Mouse (Mus musculus) embryonic facial prominence, embryonic 13.5 days (tissue): Measurements from ENCODE around the gene Nubp1. TPM values are rescaled to one million over a fixed set of nuclear protein-coding genes. Genes with fewer than 3 reads are reported as not detected.

Experiments used
- ATAC-seq: fragments of 200-750 bp; cut with Nextera tagmentation; 2 replicates; pipeline ENCODE4 v1.8.0; 2017; ENCODE audit warnings: low read depth; ENCODE audit not compliant: insufficient number of reproducible peaks, insufficient read depth, low FRiP score, low TSS enrichment
- H3K27ac ChIP-seq: fragments of 300-500 bp; sonication (generic); 2 replicates; pipeline ENCODE4 v1.5.1; 2015; ENCODE audit warnings: moderate library complexity, mild to moderate bottlenecking, inconsistent platforms
- H3K27me3 ChIP-seq: fragments of 300-500 bp; sonication (generic); 2 replicates; pipeline ENCODE4 v1.6.1; 2015; ENCODE audit warnings: mild to moderate bottlenecking, inconsistent platforms
- H3K36me3 ChIP-seq: fragments of 300-500 bp; sonication (generic); 2 replicates; pipeline ENCODE4 v1.6.1; 2015; ENCODE audit warnings: mild to moderate bottlenecking, inconsistent platforms
- H3K4me1 ChIP-seq: fragments of 300-500 bp; sonication (generic); 2 replicates; pipeline ENCODE4 v1.6.1; 2015; ENCODE audit warnings: inconsistent platforms
- H3K4me2 ChIP-seq: fragments of 300-500 bp; sonication (generic); 2 replicates; pipeline ENCODE4 v1.6.1; 2015; ENCODE audit warnings: moderate library complexity, mild to moderate bottlenecking, inconsistent platforms
- H3K4me3 ChIP-seq: fragments of 300-500 bp; sonication (generic); 2 replicates; pipeline ENCODE4 v1.5.1; 2015; ENCODE audit warnings: mild to moderate bottlenecking, inconsistent platforms
- H3K9ac ChIP-seq: fragments of 300-500 bp; sonication (generic); 2 replicates; pipeline ENCODE4 v1.6.1; 2015; ENCODE audit warnings: mild to moderate bottlenecking, inconsistent platforms
- H3K9me3 ChIP-seq: fragments of 300-500 bp; sonication (generic); 2 replicates; pipeline ENCODE4 v1.6.1; 2016; ENCODE audit warnings: inconsistent platforms
- WGBS: fragments of 180-500 bp; shearing (Covaris S2); methylation state at CpG from one replicate; pipeline ENCODE4 v1.1.7; 2015; ENCODE audit warnings: mixed read lengths; 5-methylcytosine and 5-hydroxymethylcytosine counted together
- polyA plus RNA-seq: library from polyadenylated mRNA; unstranded; fragments of >200 nt; fragmentation: Nextera tagmentation; extraction: Ambion mirVana; gene quantifications from 2 replicates; pipeline ENCODE4 v1.2.1, GENCODE M21; 2015

The Nubp1 gene
- polyA plus RNA-seq, 1 experiment from 2014 or later = 66.4 TPM

DNA sequence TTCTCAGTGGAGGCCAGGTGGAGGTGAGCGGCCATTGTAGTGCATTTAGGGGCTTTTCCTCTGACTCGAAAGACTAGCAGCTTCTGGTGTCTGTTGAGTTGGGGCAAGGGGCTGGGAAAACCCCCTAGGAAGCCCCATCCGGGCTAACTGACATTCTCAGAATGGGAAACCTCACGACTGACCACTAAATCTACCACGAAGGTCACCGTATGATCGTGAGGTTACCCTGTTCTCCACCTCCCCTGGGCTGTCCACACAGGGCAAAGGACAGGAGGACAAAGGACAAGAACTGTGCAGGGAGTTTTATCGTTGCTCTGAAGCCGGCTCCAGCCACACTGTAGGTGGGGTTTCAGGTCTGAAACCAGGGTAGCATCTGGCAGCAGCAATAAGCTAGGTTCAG, 37.2 kb downstream of the Nubp1 start:
- 86% methylated on average over 9 of the region's 9 CpGs for WGBS
- Histone ChIP-seq H3K4me3 (no peak overlapping the region), H3K4me2 (no peak overlapping the region), H3K9me3 (no peaks in the 10 kb centered on the region), H3K9ac (no peak overlapping the region), H3K36me3 (no peaks in the 10 kb centered on the region), H3K27me3 (no peaks in the 10 kb centered on the region), H3K4me1 (peaks cover 25% of the 10 kb centered on the region), H3K27ac (no peak overlapping the region)
- no peak for ATAC-seq

- Histone ChIP-seq H3K4me1 (peaks cover 7% of the 10 kb centered on the region), H3K9me3 (no peaks in the 10 kb centered on the region), H3K9ac (no peak overlapping the region), H3K27ac (no peak overlapping the region), H3K4me3 (no peak overlapping the region), H3K36me3 (no peaks in the 10 kb centered on the region), H3K27me3 (no peaks in the 10 kb centered on the region), H3K4me2 (no peak overlapping the region)
- ATAC-seq = no peak
- 89% methylated on average over 2 of the region's 2 CpGs for WGBS
Observed at GRCm38 (mm10) chr16:10451906-10452305, 40.2 kb downstream of the Nubp1 start.

GRCm38 (mm10) chr16:10452445-10452896, 40.7 kb downstream of the Nubp1 start:
- no peak for ATAC-seq
- Histone ChIP-seq H3K27me3 (no peaks in the 10 kb centered on the region), H3K9ac (no peak overlapping the region), H3K4me1 (peaks cover 6% of the 10 kb centered on the region), H3K36me3 (no peaks in the 10 kb centered on the region), H3K4me3 (no peak overlapping the region), H3K27ac (no peak overlapping the region), H3K9me3 (no peaks in the 10 kb centered on the region), H3K4me2 (no peak overlapping the region)
- 76% methylated on average over 8 of the region's 8 CpGs for WGBS

GRCm38 (mm10) chr16:10453872-10454582, 42.3 kb downstream of the Nubp1 start:
- H3K27ac ChIP-seq = no peak overlapping the region
- H3K4me1 ChIP-seq = no peaks in the 10 kb centered on the region
- WGBS = 72% methylated on average over 6 of the region's 6 CpGs
- no peaks in the 10 kb centered on the region for H3K36me3 ChIP-seq
- no peaks in the 10 kb centered on the region for H3K9me3 ChIP-seq
- no peak overlapping the region for H3K4me3 ChIP-seq
- no peaks in the 10 kb centered on the region for H3K27me3 ChIP-seq
- no peak for ATAC-seq
- no peak overlapping the region for H3K9ac ChIP-seq
- no peak overlapping the region for H3K4me2 ChIP-seq

- WGBS = 49% methylated on average over 3 of the region's 3 CpGs
- Histone ChIP-seq H3K27me3 (no peaks in the 10 kb centered on the region), H3K27ac (no peak overlapping the region), H3K9me3 (no peaks in the 10 kb centered on the region), H3K4me2 (no peak overlapping the region), H3K36me3 (no peaks in the 10 kb centered on the region), H3K4me3 (no peak overlapping the region), H3K4me1 (no peaks in the 10 kb centered on the region), H3K9ac (no peak overlapping the region)
- ATAC-seq = no peak
Observed at GRCm38 (mm10) chr16:10454583-10454974, 42.8 kb downstream of the Nubp1 start.

GRCm38 (mm10) chr16:10460188-10460587, 48.4 kb downstream of the Nubp1 start:
- Histone ChIP-seq H3K36me3 (no peaks in the 10 kb centered on the region), H3K4me2 (no peak overlapping the region), H3K27me3 (no peaks in the 10 kb centered on the region), H3K27ac (no peak overlapping the region), H3K4me1 (no peaks in the 10 kb centered on the region), H3K9ac (no peak overlapping the region), H3K9me3 (no peaks in the 10 kb centered on the region), H3K4me3 (no peak overlapping the region)
- 70% methylated on average over 2 of the region's 2 CpGs for WGBS
- no peak for ATAC-seq

GRCm38 (mm10) chr16:10461178-10461577, 49.4 kb downstream of the Nubp1 start:
- Histone ChIP-seq H3K4me2 (no peak overlapping the region), H3K4me1 (no peaks in the 10 kb centered on the region), H3K36me3 (no peaks in the 10 kb centered on the region), H3K9ac (no peak overlapping the region), H3K27me3 (no peaks in the 10 kb centered on the region), H3K9me3 (no peaks in the 10 kb centered on the region), H3K27ac (no peak overlapping the region), H3K4me3 (no peak overlapping the region)
- 81% methylated on average over 2 of the region's 2 CpGs for WGBS
- no peak for ATAC-seq

- no peaks in the 10 kb centered on the region for H3K36me3 ChIP-seq
- WGBS = 25% methylated on average over 4 of the region's 4 CpGs
- no peak overlapping the region for H3K27ac ChIP-seq
- H3K4me1 ChIP-seq = no peaks in the 10 kb centered on the region
- H3K4me2 ChIP-seq = no peak overlapping the region
- 0 out of 2 replicates have a peak, but pooled peaks have one; percentile 43 for ATAC-seq
- no peaks in the 10 kb centered on the region for H3K9me3 ChIP-seq
- H3K9ac ChIP-seq = no peak overlapping the region
- H3K27me3 ChIP-seq = no peaks in the 10 kb centered on the region
- no peak overlapping the region for H3K4me3 ChIP-seq
Observed at GRCm38 (mm10) chr16:10465011-10465681, 53.4 kb downstream of the Nubp1 start.

GRCm38 (mm10) chr16:10467391-10468107, 55.8 kb downstream of the Nubp1 start:
- WGBS = 22% methylated on average over 11 of the region's 11 CpGs
- Histone ChIP-seq H3K36me3 (no peaks in the 10 kb centered on the region), H3K4me1 (no peaks in the 10 kb centered on the region), H3K9ac (no peak overlapping the region), H3K9me3 (no peaks in the 10 kb centered on the region), H3K27me3 (no peaks in the 10 kb centered on the region), H3K4me2 (peak overlapping the region; percentile 9; the same call in 1 of the 2 replicates), H3K27ac (no peak overlapping the region), H3K4me3 (no peak overlapping the region)
- ATAC-seq = no peak

DNA sequence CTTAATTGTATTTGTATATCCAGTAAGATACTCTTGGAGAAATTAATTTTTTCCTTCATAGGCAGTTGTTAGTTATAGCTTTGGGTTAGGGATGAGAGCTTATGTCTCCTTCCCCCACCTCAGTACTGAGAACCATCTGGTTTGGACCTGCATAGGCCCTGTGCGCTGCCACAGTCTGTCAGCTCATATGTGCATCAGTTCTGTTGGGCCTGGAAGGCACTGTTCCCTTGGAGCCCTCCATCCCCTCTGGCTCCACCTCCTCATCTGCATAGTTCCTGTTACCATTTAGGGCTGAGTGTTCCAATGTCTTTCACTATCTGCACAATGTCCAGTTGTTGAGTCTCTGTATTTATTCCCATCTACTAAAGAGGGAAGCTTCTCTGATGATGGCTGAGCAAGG, 56.5 kb downstream of the Nubp1 start:
- no peak for ATAC-seq
- Histone ChIP-seq H3K27ac (no peak overlapping the region), H3K4me3 (no peak overlapping the region), H3K27me3 (no peaks in the 10 kb centered on the region), H3K9me3 (no peaks in the 10 kb centered on the region), H3K36me3 (no peaks in the 10 kb centered on the region), H3K9ac (no peak overlapping the region), H3K4me2 (no peak overlapping the region), H3K4me1 (no peaks in the 10 kb centered on the region)
- WGBS = 46% methylated on average over 1 of the region's 1 CpGs

- no peaks in the 10 kb centered on the region for H3K9me3 ChIP-seq
- no peaks in the 10 kb centered on the region for H3K4me1 ChIP-seq
- no peaks in the 10 kb centered on the region for H3K27me3 ChIP-seq
- no peak for ATAC-seq
- no peak overlapping the region for H3K9ac ChIP-seq
- 89% methylated on average over 3 of the region's 3 CpGs for WGBS
- no peak overlapping the region for H3K4me2 ChIP-seq
- H3K4me3 ChIP-seq = no peak overlapping the region
- H3K27ac ChIP-seq = no peak overlapping the region
- H3K36me3 ChIP-seq = no peaks in the 10 kb centered on the region
Observed at GRCm38 (mm10) chr16:10471950-10472349, 60.2 kb downstream of the Nubp1 start.
